Mouse (Mus musculus): Measurements from ENCODE around the gene Polr2g.
A peak's percentile ranks its signal among the peaks of the same experiment; 100 is the strongest.
"Not testable (repeated sequence)": the region's sequence is repeated elsewhere in the genome, so short reads cannot be mapped to it uniquely, and the experiment has no call there.

Gene Polr2g

DNA sequence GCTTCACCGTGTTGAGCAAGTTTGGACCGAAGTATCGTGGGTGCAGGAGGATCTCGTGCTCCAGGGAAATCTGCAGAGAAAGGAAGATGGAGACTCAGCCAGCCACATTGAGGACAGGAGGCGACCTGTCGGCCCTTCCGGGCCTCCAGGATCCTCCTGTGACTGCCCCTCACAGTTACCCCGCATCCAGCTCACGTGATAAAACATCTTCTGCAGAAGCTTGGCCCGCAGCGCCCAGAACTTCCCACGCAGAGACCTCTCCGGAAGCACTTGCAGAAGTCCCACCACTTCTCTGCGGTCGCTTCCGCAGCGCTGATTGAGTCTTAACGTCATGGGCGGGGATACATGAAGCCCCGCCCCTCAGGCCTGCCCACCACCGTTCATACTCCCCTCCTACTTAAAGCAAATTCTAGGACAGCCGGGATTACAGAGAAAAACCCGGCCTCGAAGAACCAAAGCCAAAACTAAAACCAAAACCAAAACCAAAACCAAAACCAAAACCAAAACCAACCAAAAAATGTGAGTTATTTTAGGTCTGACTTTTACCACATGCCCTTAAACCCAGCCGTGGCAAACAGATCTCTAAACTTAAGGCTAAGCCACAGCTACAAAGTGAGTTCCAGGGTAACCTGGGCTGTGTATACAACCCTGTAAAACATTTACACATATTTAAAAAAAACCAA lies at the start of gene Polr2g:
Gene Polr2g, minus strand, starts transcription at position 314 of the 683 bp plus-strand sequence.
- peak; percentile 85 for DNase-seq (ENCODE audit: low read depth)

DNA sequence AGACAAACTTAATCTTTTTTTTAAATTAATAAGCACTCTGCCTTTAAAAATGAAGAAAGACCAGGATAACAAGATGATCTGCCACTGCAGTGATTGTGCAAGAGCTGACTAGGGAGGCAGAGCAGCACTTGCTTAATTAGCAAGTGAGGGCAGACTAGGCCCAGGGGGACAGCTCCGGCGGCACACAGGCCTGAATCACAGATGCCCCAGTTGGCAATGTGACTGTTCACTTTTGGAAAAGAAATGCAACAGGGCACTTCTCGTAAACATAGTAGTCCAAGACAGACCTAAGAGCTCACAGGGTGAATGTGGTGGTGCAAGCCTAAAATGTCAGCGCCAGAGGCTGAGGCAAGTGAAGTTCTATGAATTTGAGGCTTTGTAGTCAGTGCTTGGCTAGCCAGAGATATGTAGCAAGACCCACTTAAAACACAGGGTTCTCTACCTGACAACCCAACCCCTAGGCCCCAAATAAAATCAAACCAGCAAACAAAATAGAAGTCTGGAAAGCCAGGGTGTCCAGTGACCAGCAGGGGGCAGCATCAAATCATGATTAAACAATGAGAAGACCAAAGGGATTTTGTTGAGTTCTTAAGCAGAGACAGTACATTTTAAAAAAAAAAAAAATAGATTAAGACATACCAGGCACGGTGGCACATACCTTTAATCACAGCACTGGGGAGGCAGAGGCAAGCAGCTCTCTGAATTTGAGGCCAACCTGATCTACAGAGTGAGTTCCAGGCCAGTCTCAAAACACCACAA lies 46.2 kb upstream of the Polr2g start:
- DNase-seq (ENCODE audit: low read depth) = peak; percentile 78

DNA sequence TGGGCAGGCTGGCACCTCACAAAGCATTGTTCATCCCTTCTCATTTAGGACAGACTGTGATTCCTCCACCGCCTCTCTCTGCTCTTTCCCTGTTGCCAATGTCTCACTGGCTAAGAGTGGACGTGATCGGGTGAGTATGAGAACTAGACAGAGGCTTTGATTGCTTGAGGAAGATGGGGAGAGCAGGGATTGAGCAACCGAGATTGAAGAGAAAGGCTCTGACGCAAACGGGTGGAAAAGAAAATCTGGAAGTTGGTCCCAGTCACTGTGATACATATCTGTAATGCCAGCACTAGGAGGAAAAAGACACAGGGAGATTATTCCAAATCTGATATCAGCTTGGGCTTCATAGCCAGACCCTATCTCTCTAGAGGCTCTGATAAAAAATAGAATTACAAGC lies 44.6 kb upstream of the Polr2g start:
- DNase-seq (ENCODE audit: low read depth) = no peak

DNA sequence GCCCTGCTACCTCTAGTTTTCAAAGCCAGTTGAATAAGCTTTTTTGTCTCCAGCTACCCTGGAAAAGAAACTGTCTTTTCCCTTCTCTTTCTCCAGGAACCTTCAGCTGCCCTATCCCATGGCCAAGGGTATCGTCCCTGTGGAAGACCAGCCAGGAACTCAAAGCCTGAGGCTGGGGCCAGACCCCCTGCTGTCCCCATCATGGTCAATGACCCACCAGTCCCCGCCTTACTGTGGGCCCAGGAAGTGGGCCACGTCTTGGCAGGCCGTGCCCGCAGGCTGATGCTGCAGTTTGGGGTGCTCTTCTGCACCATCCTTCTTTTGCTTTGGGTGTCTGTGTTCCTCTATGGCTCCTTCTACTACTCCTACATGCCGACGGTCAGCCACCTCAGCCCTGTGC lies 42.6 kb upstream of the Polr2g start:
- no peak for DNase-seq (ENCODE audit: low read depth)

DNA sequence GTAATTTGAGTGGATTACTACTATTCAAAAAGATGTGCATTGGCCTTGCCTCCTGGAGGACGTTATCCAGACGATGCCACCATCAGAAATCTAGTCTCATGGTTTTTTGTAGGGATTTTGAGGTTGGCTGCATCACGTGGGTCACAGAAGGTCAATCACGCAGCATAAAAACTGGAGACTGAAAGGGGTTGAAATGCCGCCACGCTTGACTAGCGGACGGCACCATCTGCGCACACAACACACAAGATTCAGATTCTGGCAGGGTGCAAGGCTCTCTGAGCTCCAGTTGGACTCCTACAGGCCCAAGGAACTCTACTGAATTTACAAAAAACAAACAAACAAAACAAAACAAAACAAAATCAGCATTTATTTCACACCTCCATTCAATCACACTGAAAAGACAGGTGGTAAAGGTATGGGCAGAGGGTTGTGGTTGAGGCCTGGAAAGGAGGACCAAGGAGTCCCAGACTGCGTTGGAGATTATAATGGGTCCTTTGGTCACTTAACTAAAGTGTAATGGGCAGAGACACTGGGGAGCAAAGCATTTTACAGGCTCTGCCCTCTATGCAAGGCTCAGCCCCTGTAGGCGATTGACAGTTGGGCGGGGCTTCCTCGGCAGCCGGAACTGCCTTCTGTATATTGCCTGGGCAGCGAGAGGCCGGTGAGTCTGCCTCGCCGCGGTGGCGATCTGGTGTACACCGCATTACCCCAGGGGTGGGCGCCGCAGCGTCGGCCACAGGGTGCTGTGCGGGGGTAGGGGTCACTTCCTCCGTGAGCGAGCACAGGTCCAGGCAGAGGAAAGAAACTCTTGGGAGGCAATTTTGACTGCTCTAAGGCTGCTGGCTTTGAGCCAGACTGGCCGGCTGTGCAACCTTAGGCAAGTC lies 41.8 kb upstream of the Polr2g start:
- peak; percentile 67 for DNase-seq (ENCODE audit: low read depth)

DNA sequence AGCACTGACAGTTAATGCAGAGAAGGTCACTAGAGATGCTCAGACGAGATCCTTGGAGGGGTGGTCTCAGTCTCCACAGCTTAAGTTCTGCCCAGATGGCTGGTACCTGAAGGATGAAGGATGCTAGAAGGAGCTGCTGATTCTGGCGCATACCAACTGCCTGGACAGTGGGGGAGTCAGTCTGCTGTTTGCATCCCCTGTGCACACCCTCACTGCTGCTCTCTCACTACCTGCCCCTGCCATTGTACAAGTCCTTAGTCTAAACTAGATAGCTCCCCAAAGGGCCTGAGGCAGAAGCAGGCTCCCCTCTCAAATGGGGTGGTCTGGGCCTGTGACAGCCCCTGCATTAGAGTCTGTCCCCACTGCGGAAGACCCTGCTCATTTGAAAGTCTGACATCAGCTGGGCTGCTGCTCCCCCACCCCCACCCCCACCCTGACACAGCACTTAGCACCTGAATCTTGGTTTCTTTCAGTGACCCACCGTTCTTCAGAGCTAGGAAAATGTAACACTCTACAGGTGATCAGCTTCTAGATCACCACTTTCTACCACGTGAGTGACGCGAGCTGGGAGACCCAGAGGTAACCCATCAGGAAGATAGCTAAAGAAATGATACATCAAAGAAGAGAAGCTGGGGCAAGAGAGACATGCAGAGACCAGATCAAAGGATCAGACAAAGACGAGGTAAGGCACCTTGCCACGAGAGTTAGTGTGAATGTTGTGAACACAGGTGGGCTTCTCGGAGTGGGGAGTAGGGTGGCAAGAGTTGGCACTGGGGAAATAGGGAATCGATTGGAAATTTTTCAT lies 40.9 kb upstream of the Polr2g start, which contains the start of gene Gng3:
Gene Gng3, minus strand, starts transcription at position 92 of the 805 bp plus-strand sequence.
- no peak for DNase-seq (ENCODE audit: low read depth)

DNA sequence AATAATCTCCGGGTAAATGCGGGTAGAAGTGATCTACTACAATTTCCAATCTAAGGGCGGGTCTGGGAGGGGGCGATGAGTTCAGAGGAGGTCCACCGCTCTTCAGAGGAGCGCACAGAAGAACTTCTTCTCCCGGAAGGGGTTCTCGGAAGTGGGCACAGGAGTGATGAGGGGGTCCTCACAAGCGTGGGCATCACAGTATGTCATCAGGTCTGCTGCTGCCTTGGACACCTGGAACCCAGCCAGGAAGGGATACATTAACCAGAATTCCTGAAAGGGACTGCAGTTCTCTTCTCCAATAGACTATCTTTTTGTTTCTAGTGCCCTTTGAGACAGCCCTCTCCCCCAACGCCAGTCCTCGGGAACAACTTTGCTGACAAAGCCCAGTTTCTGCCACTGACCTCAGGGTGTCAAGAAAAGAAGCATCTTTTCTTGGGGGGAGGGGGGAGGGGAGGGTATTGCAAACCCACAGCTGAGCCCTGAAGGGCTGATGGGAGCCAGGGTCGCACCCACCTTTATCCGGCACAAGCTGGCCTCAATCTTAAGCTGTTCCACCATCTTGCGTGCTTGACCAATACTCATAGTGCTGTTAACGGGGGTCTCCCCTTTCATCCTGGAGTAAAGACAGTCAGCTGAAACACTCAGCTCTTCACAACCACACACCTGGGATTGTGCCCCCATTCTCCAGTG lies 39.8 kb upstream of the Polr2g start:
- no peak for DNase-seq (ENCODE audit: low read depth)

DNA sequence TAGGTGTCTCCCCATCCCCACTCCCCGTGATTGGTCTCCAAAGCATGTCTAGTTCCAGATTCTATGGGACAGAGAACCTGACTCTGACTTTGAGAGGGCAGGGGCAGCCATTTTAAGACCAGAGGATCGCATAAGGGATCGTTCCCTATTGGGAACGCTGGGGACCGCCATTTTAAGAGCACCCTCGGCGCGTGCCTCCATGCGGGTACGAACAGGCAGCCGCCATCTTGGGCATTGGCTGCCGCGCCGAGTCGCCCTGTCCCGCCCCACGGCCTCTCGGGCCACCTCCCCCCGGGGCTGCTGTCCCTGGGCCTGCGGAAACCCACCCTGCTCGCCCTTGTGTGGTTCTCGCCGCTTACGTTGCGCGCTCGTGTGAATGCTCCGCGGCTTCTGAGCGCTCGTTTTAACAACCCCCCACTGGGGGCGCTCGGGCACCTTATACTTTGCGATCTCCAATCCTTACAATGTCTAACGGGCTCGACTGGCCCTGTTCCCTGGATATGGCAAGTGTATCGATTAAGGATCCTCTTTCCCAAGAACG lies 38.9 kb upstream of the Polr2g start, which contains the start of gene Bscl2:
Gene Bscl2, plus strand, starts transcription at position 217 of the 541 bp plus-strand sequence.
- peak; percentile 71 for DNase-seq (ENCODE audit: low read depth)

DNA sequence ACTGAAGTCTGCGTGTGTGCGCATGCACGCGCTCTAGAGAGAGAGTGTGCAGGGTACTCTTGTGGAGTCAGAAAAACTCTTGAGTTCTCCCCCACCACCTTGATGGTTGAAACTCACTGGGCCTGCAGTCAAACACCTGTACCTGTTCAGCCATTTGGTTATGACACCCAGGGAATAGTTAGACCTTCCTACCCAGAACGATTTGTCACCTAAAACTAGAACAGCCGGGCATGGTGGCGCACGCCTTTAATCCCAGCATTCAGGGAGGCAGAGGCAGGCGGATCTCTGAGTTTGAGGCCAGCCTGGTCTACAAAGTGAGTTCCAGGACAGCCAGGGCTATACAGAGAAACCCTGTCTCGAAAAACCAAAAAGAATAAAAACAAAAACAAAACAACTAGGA lies 38.0 kb upstream of the Polr2g start:
- not testable (repeated sequence) for DNase-seq (ENCODE audit: low read depth)

DNA sequence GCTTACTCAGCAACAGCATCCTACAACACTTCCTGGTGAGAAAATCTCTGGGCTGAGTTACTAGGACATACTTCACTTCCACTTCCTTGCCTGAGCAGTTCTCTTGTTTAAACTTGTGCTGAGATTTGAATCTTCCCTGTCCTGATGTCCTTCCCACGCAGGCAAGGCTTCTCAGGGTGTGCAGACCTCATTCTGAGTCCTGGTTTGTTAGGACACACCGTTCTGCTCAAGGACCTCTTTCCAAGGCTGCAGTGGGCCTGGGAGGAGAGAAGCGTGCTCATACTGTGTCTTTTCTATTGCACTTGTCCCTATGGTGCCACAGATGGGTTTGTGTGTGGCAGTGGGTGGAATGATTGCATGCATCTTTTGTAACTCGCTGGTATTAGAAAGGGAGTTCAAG lies 34.6 kb upstream of the Polr2g start:
- DNase-seq (ENCODE audit: low read depth) = no peak

DNA sequence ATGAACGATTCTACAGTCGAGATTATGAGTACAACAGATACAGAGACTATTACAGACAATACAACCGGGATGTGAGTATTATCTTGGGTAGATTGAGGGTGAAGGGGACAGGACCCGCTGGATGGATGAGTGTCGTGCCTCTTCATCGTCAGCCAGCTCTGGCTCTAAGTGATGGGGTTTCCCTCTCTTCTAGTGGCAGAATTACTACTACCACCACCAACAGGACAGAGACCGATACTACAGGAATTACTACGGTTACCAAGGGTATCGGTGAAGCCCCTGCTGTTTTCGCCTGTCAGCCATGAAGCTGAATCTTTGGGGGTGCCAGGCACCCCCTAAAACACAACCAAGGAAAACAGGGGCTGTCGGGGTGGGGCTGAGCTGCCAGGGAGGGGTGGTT lies 32.9 kb upstream of the Polr2g start:
- DNase-seq (ENCODE audit: low read depth) = no peak

DNA sequence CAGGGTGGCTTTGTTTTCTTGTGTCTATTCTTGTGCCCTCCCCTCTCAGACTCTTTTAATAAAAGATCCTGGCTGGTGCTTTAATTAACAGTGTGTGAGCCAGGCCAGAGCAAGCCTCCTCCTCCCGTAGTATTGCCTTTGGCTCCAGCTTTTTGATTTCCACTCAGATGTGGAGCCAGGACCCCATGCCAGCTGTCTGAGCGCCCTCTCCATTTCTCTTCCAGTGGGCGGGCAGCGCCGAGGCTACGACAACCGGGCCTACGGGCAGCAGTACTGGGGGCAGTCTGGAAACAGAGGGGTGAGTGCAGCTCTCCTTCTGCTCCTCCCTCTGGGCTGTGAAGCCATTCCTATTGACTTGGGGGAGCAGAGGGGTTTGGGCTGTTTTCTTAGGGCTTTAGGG lies 32.3 kb upstream of the Polr2g start:
- no peak for DNase-seq (ENCODE audit: low read depth)

DNA sequence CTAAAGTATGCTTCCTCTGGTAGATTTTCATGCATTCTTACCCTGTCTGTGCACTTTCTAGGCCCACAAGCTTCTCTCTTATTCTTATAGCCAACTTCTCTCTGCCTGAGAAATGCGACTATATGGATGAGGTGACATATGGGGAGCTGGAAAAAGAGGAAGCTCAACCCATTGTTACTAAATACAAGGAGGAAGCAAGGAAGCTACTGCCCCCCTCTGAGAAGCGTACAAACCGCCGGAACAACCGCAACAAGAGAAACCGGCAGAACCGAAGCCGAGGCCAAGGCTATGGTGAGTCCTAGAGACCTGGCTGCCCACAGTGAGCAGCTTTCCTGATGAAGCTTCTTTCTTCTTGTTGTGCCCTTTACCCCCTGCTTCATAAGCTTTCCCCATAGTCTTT lies 31.3 kb upstream of the Polr2g start, which contains the start of gene AC129217.1:
Gene AC129217.1, plus strand, starts transcription at position 114 of the 400 bp plus-strand sequence.
- DNase-seq (ENCODE audit: low read depth) = no peak

DNA sequence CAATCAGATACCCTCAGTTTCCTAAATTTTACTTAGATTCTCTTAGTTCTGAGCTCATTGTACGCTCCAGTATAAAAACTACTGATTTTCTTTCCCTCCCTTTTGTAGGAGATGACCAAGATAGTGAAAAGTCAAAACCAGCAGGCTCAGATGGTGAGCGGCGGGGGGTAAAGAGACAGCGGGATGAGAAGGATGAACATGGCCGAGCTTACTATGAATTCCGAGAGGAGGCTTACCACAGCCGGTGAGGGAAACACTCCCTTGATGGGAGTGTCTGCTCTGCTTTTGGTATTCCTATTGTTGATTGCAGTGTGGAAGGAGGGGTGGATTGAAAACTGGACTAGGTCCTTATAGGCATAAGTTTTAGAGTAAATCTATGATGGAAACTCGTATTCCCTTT lies 24.3 kb upstream of the Polr2g start:
- no peak for DNase-seq (ENCODE audit: low read depth)

DNA sequence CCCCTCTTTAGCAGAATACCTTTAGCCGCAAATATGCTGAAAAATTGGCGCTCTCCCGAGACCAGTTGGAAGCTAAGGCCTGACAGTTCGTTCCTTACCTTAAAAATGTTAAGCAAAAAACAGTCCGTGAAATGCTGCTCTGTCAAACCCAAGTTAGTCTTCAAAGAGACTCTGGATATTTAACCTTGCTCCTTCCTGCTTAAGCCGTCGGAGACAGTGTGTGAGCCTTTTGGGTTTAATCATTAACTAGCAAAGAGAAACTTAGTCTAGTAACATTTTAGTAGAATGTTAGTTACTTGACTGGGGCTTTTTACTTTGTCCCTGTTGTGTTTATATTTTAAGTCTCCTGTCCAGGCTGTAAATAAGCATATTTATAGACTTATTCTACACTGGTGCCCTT lies 22.8 kb upstream of the Polr2g start:
- no peak for DNase-seq (ENCODE audit: low read depth)

DNA sequence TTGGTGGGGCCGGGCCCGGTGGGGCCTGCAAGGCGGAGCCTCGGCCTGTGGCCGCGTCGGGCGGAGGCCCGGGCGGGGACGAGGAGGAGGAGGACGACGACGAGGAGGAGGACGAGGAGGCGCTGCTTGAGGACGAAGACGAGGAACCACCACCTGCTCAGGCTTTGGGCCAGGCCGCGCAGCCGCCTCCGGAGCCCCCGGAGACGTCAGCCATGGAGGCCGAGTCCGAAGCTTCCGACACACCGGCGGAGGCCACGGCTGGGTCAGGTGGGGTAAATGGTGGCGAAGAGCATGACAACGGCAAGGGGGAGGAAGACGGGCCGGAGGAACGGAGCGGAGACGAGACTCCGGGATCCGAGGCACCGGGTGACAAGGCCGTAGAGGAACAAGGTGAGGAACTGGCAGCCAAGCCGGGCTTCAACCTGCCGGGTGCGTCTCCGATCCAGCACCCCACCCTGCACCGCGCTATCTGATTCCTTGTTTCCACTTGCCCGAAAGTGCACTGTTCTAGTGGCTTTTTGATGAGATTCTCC lies 22.1 kb upstream of the Polr2g start:
- no peak for DNase-seq (ENCODE audit: low read depth)

DNA sequence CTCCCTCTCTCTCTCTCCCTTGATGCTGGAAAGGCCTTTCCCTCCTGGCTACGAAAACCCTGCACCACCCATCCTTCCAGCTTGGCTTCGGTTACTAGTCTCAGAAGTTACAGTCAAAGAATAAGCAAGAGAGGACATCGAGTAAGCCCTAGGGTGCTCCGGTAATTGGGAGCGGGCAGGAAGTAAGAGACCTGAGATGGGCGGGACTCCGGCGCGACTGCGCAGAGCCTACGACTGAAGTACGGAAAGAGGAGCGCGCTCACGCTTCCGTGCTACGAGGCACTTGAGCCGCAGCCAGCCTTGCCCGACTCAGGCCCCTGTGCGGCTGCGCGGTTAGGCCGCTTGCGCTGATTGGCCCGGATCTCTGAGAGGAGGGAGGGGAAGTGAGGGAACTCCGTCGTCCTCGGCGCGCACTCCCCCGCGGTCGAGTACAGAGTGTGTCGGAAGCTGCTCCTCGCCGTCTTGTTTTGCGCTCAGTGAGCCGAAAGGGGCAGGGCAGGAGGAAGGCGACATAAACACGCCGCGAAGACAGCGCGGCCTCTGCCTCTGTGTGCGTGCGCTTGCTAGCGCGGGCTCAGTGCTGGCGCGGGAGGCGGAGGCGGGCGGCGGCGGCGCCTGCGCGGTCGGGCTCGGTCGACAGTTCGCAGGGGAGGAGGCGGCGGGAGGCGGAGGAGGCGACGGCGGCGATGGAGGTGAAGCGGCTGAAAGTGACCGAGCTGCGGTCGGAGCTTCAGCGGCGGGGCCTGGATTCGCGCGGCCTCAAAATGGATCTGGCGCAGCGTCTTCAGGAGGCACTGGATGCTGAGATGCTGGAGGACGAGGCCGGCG lies 21.4 kb upstream of the Polr2g start, which contains the start of gene Hnrnpul2:
Gene Hnrnpul2, plus strand, starts transcription at position 415 of the 828 bp plus-strand sequence.
- peak; percentile 96 for DNase-seq (ENCODE audit: low read depth)

DNA sequence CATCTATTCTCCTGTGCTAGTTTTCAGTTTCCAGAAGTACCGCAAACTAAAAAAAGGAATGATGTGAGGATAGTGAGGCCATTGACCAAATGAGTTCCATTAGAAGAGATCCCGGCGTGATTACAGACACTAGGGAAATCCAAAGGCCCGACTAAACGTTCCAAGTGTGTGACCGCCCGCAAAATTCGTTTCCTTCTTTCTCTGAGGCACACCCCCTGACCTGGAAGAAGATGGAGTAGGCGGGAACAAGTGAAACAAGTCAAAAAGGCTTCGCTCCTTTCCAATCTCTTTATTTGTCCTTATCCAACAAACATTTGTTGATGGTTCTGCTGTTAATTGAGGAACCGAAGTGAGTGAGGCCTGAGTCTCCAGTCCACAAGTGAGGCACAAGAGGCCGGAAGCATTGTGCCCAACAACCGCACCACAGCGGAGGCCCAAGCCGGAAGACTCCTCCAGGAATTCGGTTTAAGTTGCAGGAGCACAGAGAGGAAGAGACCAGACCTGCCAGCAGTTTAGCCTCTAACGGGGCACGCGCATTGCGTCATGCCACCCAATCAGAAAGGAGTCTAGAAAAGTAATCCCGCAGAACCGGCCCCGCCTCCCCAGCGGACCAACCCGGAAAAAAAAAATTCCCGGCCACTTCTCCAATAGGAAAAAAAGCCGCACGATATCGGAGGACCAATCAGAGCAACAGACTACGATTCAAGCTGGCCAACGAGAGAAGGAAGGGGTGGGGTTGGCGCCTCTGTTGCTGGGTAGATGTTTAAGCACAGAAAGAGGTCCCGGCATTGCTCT lies 20.6 kb upstream of the Polr2g start, which contains the start of gene Ttc9c:
Gene Ttc9c, minus strand, starts transcription at position 533 of the 795 bp plus-strand sequence.
- DNase-seq (ENCODE audit: low read depth) = peak; percentile 97

Measured in c-Kit-positive CD71-positive TER-119-negative erythroid progenitor cells, embryonic 14.5 days (primary cell).